Mouse (Mus musculus) limb, embryonic 15.5 days (tissue): ENCODE results near the gene AL607142.1. TPM values are rescaled to one million over a fixed set of nuclear protein-coding genes. Genes with fewer than 3 reads are reported as not detected.

Experiments
- ATAC-seq: fragments of 200-750 bp; cut with Nextera tagmentation; 2 replicates; pipeline ENCODE4 v1.8.0; 2017; ENCODE audit warnings: low read depth, moderate TSS enrichment; ENCODE audit not compliant: insufficient number of reproducible peaks, low FRiP score, low TSS enrichment
- H3K27ac ChIP-seq: fragments of 300-500 bp; sonication (generic); 2 replicates; pipeline ENCODE4 v1.5.1; 2015; ENCODE audit warnings: moderate library complexity, mild to moderate bottlenecking, inconsistent platforms
- H3K27me3 ChIP-seq: fragments of 300-500 bp; sonication (generic); 2 replicates; pipeline ENCODE4 v1.6.1; 2015; ENCODE audit warnings: inconsistent platforms
- H3K36me3 ChIP-seq: fragments of 300-500 bp; sonication (generic); 2 replicates; pipeline ENCODE4 v1.6.1; 2015; ENCODE audit warnings: inconsistent platforms
- H3K4me1 ChIP-seq: fragments of 300-500 bp; sonication (generic); 2 replicates; pipeline ENCODE4 v1.6.1; 2015; ENCODE audit warnings: inconsistent platforms
- H3K4me2 ChIP-seq: fragments of 300-500 bp; sonication (generic); 2 replicates; pipeline ENCODE4 v1.6.1; 2015; ENCODE audit warnings: mild to moderate bottlenecking, inconsistent platforms
- H3K4me3 ChIP-seq: fragments of 300-500 bp; sonication (generic); 2 replicates; pipeline ENCODE4 v1.5.1; 2015; ENCODE audit warnings: mild to moderate bottlenecking, inconsistent platforms
- H3K9ac ChIP-seq: fragments of 300-500 bp; sonication (generic); 2 replicates; pipeline ENCODE4 v1.6.1; 2015; ENCODE audit warnings: inconsistent platforms
- H3K9me3 ChIP-seq: fragments of 300-500 bp; sonication (generic); 2 replicates; pipeline ENCODE4 v1.6.1; 2016; ENCODE audit warnings: inconsistent platforms
- WGBS: fragments of 180-500 bp; shearing (Covaris S2); methylation state at CpG from one replicate; pipeline ENCODE4 v1.1.7; 2015; 5-methylcytosine and 5-hydroxymethylcytosine counted together
- polyA plus RNA-seq: library from polyadenylated mRNA; unstranded; fragments of >200 nt; fragmentation: Nextera tagmentation; extraction: Ambion mirVana; gene quantifications from 2 replicates; pipeline ENCODE4 v1.2.1, GENCODE M21; 2015

AL607142.1 gene
- polyA plus RNA-seq, 1 experiment from 2014 or later: not detected

DNA sequence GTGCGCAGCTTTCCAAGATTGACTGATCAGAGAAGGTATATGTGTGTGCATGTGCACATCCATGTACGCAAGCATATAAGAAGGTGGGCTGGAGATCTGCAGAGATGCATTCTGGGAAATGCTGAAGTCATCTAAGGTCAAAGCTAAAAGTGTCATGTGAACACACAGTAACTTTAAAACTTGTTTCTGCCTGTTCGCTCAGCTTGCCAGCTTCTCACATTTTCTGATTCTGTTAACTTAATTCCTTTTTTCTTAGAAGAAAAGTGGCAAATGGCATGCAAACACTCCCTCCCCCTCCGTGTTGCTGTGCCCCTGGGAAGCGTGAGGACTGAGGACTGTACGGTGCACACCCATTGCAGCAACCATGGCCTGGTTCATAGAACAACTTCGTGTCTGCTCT lies 22.3 kb upstream of the AL607142.1 start:
- Histone ChIP-seq H3K36me3 (no peaks in the 10 kb centered on the region), H3K9me3 (no peaks in the 10 kb centered on the region), H3K9ac (no peak overlapping the region), H3K4me3 (no peak overlapping the region), H3K4me2 (no peak overlapping the region), H3K27me3 (peaks cover 3% of the 10 kb centered on the region; the same call in 1 of the 2 replicates), H3K4me1 (peaks cover 19% of the 10 kb centered on the region; the same call in 1 of the 2 replicates), H3K27ac (no peak overlapping the region)
- 80% methylated on average over 7 of the region's 7 CpGs for WGBS
- ATAC-seq: no peak

DNA sequence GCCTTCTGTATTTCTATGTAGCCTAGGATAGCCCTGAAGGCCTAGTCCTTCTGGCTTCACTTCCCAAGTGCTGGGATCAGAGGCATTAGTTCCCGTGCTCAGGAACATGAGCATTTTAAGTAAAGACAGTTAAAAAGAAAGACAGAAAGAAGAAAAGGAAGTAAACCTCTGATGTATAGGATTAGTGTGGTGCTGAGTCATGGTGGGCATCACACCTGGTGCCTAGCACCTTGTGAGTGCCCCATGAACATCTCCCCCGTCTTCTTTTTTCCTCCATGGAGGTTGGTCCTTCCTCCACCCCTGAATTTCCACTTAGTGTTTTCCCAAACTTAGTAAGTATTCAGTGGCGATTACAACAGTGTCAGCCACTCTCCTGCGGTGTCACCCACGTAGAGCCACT lies 20.2 kb upstream of the AL607142.1 start:
- H3K4me1 ChIP-seq: peaks cover 19% of the 10 kb centered on the region; the same call in 1 of the 2 replicates
- H3K4me2 ChIP-seq: no peak overlapping the region
- H3K9me3 ChIP-seq: no peaks in the 10 kb centered on the region
- H3K9ac ChIP-seq: no peak overlapping the region
- no peaks in the 10 kb centered on the region for H3K36me3 ChIP-seq
- no peak for ATAC-seq
- no peaks in the 10 kb centered on the region for H3K27me3 ChIP-seq
- no peak overlapping the region for H3K4me3 ChIP-seq
- no peak overlapping the region for H3K27ac ChIP-seq
- 75% methylated on average over 5 of the region's 5 CpGs for WGBS

DNA sequence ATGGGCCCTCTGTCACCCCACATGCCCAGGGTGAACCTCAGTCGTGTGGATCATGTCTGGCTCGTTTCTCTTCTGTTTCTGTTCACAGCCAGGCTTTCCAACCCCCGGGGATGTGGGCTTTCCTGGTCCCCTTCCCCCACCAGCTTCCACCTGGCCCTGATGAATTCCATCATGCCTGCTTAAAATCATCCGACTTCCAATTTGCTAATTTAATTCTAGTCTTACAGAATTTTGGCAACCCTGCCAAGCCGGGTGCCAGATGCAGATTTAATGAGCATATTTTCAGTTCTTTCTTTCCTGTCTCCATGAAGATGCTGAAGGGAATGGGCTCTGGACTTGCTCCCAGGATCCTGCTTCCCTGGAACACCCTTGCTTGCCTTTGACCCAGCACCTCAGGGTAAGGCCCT lies 19.7 kb upstream of the AL607142.1 start:
- no peak overlapping the region for H3K4me2 ChIP-seq
- no peak overlapping the region for H3K4me3 ChIP-seq
- H3K9ac ChIP-seq: no peak overlapping the region
- H3K36me3 ChIP-seq: no peaks in the 10 kb centered on the region
- peaks cover 19% of the 10 kb centered on the region; the same call in 1 of the 2 replicates for H3K4me1 ChIP-seq
- H3K27ac ChIP-seq: no peak overlapping the region
- WGBS: 30% methylated on average over 5 of the region's 5 CpGs
- ATAC-seq: no peak
- no peaks in the 10 kb centered on the region for H3K9me3 ChIP-seq
- H3K27me3 ChIP-seq: no peaks in the 10 kb centered on the region

- peaks cover 19% of the 10 kb centered on the region; the same call in 1 of the 2 replicates for H3K4me1 ChIP-seq
- ATAC-seq: no peak
- H3K27ac ChIP-seq: no peak overlapping the region
- 82% methylated on average over 7 of the region's 7 CpGs for WGBS
- H3K4me2 ChIP-seq: no peak overlapping the region
- H3K9me3 ChIP-seq: no peaks in the 10 kb centered on the region
- H3K27me3 ChIP-seq: no peaks in the 10 kb centered on the region
- no peak overlapping the region for H3K9ac ChIP-seq
- no peak overlapping the region for H3K4me3 ChIP-seq
- no peaks in the 10 kb centered on the region for H3K36me3 ChIP-seq
Measured at GRCm38 (mm10) chr4:120045871-120046270, 18.9 kb upstream of the AL607142.1 start.

GRCm38 (mm10) chr4:120047060-120047459 lies 17.7 kb upstream of the AL607142.1 start:
- Histone ChIP-seq H3K9ac (no peak overlapping the region), H3K4me2 (no peak overlapping the region), H3K36me3 (no peaks in the 10 kb centered on the region), H3K27ac (no peak overlapping the region), H3K9me3 (no peaks in the 10 kb centered on the region), H3K27me3 (no peaks in the 10 kb centered on the region), H3K4me3 (no peak overlapping the region), H3K4me1 (peaks cover 19% of the 10 kb centered on the region; the same call in 1 of the 2 replicates)
- 23% methylated on average over 4 of the region's 4 CpGs for WGBS
- no peak for ATAC-seq

DNA sequence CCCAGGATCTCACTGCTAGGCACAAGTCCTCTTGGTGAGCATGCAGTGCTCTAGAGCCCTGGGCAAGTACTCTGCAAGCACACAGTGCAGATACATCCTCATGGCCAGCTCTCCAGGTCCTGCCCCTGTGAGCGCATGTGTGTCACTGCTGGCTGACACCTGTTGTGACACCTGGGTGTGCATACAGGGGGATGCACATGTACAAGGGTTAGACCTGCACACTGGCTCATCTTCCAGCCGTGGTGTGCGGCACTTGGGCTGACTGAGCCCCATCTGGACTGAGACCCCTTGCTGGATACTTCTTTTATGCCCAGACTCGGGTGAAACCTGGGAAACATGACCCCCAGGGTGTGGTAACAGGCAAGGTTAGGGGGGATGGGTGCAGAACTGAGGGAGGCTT lies 16.5 kb upstream of the AL607142.1 start:
- Histone ChIP-seq H3K9me3 (no peaks in the 10 kb centered on the region), H3K36me3 (no peaks in the 10 kb centered on the region), H3K4me1 (peaks cover 19% of the 10 kb centered on the region; the same call in 1 of the 2 replicates), H3K27ac (no peak overlapping the region), H3K9ac (no peak overlapping the region), H3K4me3 (no peak overlapping the region), H3K27me3 (no peaks in the 10 kb centered on the region), H3K4me2 (no peak overlapping the region)
- ATAC-seq: no peak
- WGBS: 70% methylated on average over 4 of the region's 4 CpGs

- Histone ChIP-seq H3K9ac (no peak overlapping the region), H3K36me3 (no peaks in the 10 kb centered on the region), H3K4me1 (peaks cover 18% of the 10 kb centered on the region; the same call in 1 of the 2 replicates), H3K9me3 (no peaks in the 10 kb centered on the region), H3K27me3 (no peaks in the 10 kb centered on the region), H3K27ac (no peak overlapping the region), H3K4me3 (no peak overlapping the region), H3K4me2 (no peak overlapping the region)
- ATAC-seq: no peak
- 82% methylated on average over 3 of the region's 3 CpGs for WGBS
Measured at GRCm38 (mm10) chr4:120049857-120050256, 14.9 kb upstream of the AL607142.1 start.

- H3K9ac ChIP-seq: no peak overlapping the region
- H3K27ac ChIP-seq: no peak overlapping the region
- no peak overlapping the region for H3K4me3 ChIP-seq
- H3K4me2 ChIP-seq: no peak overlapping the region
- H3K9me3 ChIP-seq: no peaks in the 10 kb centered on the region
- H3K36me3 ChIP-seq: no peaks in the 10 kb centered on the region
- no peaks in the 10 kb centered on the region for H3K4me1 ChIP-seq
- no peak for ATAC-seq
- no peaks in the 10 kb centered on the region for H3K27me3 ChIP-seq
Measured at GRCm38 (mm10) chr4:120052481-120052880, 12.3 kb upstream of the AL607142.1 start.

DNA sequence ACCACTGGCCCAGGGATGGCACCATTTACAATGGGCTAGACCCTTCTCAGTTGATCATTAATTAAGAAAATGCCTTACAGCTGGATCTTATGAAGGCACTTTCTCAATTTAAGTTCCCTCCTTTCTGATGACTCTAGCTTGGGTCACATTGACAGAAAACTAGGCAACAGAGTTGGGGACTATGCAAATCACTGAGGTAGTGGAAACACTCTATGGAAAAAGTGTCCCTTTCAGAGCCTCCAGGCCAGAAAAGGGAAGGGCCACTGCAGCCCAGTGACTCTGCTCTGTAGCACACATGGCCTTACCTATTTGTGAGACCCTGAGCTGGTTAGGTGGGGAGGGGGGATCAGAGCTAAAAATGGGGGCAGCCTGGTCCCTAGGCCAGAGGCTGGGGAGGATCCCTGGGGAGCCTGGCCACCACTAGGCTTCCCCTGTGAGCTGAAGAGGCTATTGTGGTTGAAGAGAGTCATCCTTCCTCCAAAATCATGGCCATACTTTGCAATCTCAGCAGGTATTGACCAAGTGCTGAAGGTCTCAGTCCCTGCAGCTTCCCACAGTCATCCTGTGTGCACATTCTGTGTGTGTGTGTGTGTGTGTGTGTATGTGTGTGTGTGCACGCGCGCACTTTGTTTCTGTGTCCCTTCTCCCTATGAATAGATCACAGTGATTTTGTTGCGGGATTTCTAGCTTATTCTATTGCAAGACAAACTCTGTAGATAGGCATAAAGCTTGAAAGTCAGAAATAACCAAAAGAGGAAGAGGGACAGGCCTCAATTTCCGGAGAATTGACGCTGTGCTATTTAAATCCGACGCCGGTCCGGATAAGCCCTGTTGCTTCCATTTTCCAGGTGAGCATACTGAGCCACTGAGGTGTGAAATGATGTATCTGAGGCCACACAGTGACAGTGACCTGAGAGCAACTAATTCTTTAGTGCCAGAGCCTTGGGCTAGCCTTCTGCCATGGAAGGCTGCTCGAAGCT lies 11.5 kb upstream of the AL607142.1 start:
- ATAC-seq: no peak
- no peaks in the 10 kb centered on the region for H3K27me3 ChIP-seq
- WGBS: 93% methylated on average over 11 of the region's 11 CpGs

DNA sequence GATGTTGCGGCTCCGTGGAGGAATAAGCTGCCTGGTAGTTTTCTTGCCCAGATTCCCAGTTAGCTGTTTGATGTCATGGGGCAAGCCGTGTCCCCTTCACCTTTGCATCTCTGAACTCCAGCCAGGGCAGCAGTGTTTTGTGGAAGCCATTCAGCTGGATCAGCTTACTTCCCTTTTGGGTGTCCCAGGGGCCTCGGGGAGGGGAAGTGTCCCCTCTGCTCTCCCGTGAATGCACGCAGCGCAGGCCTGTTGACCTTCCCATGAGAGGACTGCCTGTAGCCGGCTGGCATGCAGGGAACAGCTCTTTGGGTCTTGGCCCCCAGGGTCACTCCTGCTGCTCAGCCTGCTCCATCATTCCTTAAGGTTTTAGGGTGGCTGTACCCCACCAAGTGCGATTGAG lies 10.7 kb upstream of the AL607142.1 start:
- 65% methylated on average over 9 of the region's 9 CpGs for WGBS
- ATAC-seq: no peak
- no peaks in the 10 kb centered on the region for H3K9me3 ChIP-seq
- no peaks in the 10 kb centered on the region for H3K36me3 ChIP-seq
- no peaks in the 10 kb centered on the region for H3K4me1 ChIP-seq
- no peaks in the 10 kb centered on the region for H3K27me3 ChIP-seq
- H3K4me2 ChIP-seq: no peak overlapping the region
- no peak overlapping the region for H3K9ac ChIP-seq
- H3K27ac ChIP-seq: no peak overlapping the region
- no peak overlapping the region for H3K4me3 ChIP-seq

More for the DNA sequence above, 11.5 kb upstream of the AL607142.1 start:
- no peaks in the 10 kb centered on the region for H3K36me3 ChIP-seq
- no peak overlapping the region for H3K27ac ChIP-seq
- no peak overlapping the region for H3K9ac ChIP-seq
- H3K4me1 ChIP-seq: no peaks in the 10 kb centered on the region
- no peak overlapping the region for H3K4me3 ChIP-seq
- no peak overlapping the region for H3K4me2 ChIP-seq
- H3K9me3 ChIP-seq: no peaks in the 10 kb centered on the region

DNA sequence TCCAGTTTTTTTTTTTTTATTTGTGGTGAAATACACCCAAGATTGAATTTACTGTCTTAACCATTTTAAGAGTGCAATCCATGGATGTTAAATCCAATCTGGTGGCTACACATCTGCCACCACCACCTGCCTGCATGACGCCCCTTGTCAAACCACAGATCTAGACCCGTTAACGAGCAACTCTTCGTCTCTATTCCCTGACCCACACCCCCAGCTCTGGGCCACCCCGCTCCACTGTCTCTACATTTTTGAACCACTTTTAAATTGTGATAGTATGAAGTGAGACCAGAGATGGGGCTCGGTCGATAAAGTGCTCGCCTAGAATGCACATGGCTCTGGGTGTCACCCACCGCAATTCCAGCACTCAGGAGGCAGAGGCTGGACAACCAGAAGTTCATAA lies 8.3 kb upstream of the AL607142.1 start:
- Histone ChIP-seq H3K4me2 (no peak overlapping the region), H3K36me3 (no peaks in the 10 kb centered on the region), H3K9ac (no peak overlapping the region), H3K9me3 (no peaks in the 10 kb centered on the region), H3K4me3 (no peak overlapping the region), H3K4me1 (no peaks in the 10 kb centered on the region), H3K27ac (no peak overlapping the region), H3K27me3 (0 out of 2 replicates have a peak, but pooled peaks cover 5% of the 10 kb centered on the region)
- WGBS: 86% methylated on average over 9 of the region's 9 CpGs
- no peak for ATAC-seq

DNA sequence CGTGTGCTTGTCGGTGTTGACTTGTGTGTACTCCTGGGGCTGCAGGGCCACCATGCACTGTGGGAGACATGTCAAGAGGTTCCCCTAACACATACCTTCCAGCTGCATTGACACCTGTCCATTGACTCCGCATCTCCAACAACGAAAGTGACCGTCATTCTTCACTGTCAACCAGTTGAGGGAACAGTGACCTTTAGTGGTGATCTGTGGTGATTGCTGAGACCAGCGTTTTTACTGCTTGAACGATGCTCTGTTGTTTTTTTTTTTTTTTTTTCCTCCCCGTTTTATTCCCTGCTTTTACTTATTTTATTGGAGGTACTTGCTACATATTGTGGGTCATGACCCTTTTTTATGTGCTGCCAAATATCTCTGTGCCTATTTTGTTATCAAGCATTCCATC lies 7.3 kb upstream of the AL607142.1 start:
- 77% methylated on average over 8 of the region's 8 CpGs for WGBS
- Histone ChIP-seq H3K27me3 (0 out of 2 replicates have a peak, but pooled peaks cover 5% of the 10 kb centered on the region), H3K4me1 (no peaks in the 10 kb centered on the region), H3K4me2 (no peak overlapping the region), H3K36me3 (no peaks in the 10 kb centered on the region), H3K9me3 (no peaks in the 10 kb centered on the region), H3K9ac (no peak overlapping the region), H3K4me3 (no peak overlapping the region), H3K27ac (no peak overlapping the region)
- ATAC-seq: no peak
